Mouse (Mus musculus) bone marrow macrophage, adult 2 months (primary cell): ENCODE results near the gene Mmgt1.

Experiments used
- CTCF ChIP-seq: IDR thresholded peaks from 2 replicates; pipeline ENCODE4 v1.5.1; 2012; ENCODE audit warnings: low read depth, mild to moderate bottlenecking, low read length, moderate library complexity
- POLR2A ChIP-seq: IDR thresholded peaks from 2 replicates; pipeline ENCODE4 v1.6.1; 2012; ENCODE audit warnings: mild to moderate bottlenecking, low read depth, low read length, borderline replicate concordance

DNA sequence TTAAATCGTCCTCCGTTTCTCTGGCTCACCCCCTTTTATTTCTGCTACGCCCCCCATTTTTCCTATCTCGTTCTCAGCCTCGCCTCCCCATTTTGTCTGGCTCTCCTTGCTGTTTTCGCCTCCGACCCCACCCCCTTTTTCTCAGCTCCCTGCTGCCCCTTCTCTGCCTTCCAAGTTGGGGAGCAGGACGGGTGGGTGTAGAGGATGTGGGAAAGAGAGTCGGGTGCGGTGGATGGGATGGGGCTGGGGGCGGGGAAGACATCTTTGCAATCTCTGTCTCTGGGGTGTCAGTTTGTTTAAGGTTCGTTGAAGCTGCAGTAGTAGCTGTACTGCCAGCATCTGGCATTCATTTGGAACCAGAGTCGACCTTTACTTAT is 12.4 kb upstream of the Mmgt1 start:
- TF ChIP-seq POLR2A (no peak), CTCF (no peak)
